Mouse (Mus musculus) gastrocnemius, adult 2 months (tissue): ENCODE measurements at regions not wholly inside any gene's neighbourhood (a gene's known extent, or its start where the extent isn't known, plus 50 kb on each side); places are given as distances from the start of the nearest gene placed in this dataset.

Experiments
- DNase-seq: peaks from one replicate; pipeline ENCODE4 v3.0.0; 2022
- H3K27ac ChIP-seq: fragments of 200-600 bp; 2 replicates; pipeline ENCODE4 v1.8.1; 2022; ENCODE audit warnings: mild to moderate bottlenecking
- H3K4me3 ChIP-seq: fragments of 200-600 bp; 2 replicates; pipeline ENCODE4 v1.8.1; 2022; ENCODE audit warnings: mild to moderate bottlenecking, moderate library complexity
- CTCF ChIP-seq: fragments of 200-600 bp; IDR thresholded peaks from 2 replicates; pipeline ENCODE4 v1.8.1; 2022; ENCODE audit warnings: antibody characterized with exemption, mild to moderate bottlenecking, moderate library complexity
- intact Hi-C: fragments of 180-260 bp; cut with DNase I; formaldehyde crosslinking; loops from one replicate; pipeline ENCODE4 v1.15.1; 2025

- no peak for TF ChIP-seq CTCF
- intact Hi-C loops: loop anchor here (10.0 kb wide), 1 partner anchor 97 kb away; no protein-coding TSS in a partner anchor
- peak; percentile 21 for DNase-seq
- Histone ChIP-seq H3K27ac (no peak overlapping the region), H3K4me3 (no peak overlapping the region)
Observed at GRCm38 (mm10) chr6:94867952-94868351, 168.0 kb upstream of the Lrig1 start.

- no peak for TF ChIP-seq CTCF
- intact Hi-C loops: loop anchor here (10.0 kb wide), 1 partner anchor 99 kb away; no protein-coding TSS in a partner anchor
- Histone ChIP-seq H3K4me3 (no peak overlapping the region), H3K27ac (no peak overlapping the region)
- DNase-seq: no peak
Observed at GRCm38 (mm10) chr6:94865498-94865897, 165.5 kb upstream of the Lrig1 start.

GRCm38 (mm10) chr6:94858121-94858621 is 158.2 kb upstream of the Lrig1 start:
- H3K27ac ChIP-seq: no peak overlapping the region
- intact Hi-C loops: no loop called here
- H3K4me3 ChIP-seq: no peak overlapping the region
- DNase-seq: no peak
- no peak for TF ChIP-seq CTCF

- H3K4me3 ChIP-seq: no peak overlapping the region
- no peak overlapping the region for H3K27ac ChIP-seq
- no peak for DNase-seq
- TF ChIP-seq CTCF: no peak
- intact Hi-C loops: no loop called here
Observed at GRCm38 (mm10) chr6:94850121-94850520, 150.2 kb upstream of the Lrig1 start.

- no peak for TF ChIP-seq CTCF
- no peak for DNase-seq
- H3K27ac ChIP-seq: no peak overlapping the region
- H3K4me3 ChIP-seq: no peak overlapping the region
- intact Hi-C loops: no loop called here
Observed at GRCm38 (mm10) chr6:94849533-94849932, 149.6 kb upstream of the Lrig1 start.

GRCm38 (mm10) chr6:94848437-94848836 is 148.5 kb upstream of the Lrig1 start:
- DNase-seq: no peak
- no peak for TF ChIP-seq CTCF
- intact Hi-C loops: no loop called here
- H3K4me3 ChIP-seq: no peak overlapping the region
- no peak overlapping the region for H3K27ac ChIP-seq

GRCm38 (mm10) chr6:94845821-94846220 is 145.9 kb upstream of the Lrig1 start:
- intact Hi-C loops: no loop called here
- no peak for DNase-seq
- TF ChIP-seq CTCF: no peak
- H3K4me3 ChIP-seq: no peak overlapping the region
- no peak overlapping the region for H3K27ac ChIP-seq

- intact Hi-C loops: no loop called here
- Histone ChIP-seq H3K27ac (no peak overlapping the region), H3K4me3 (no peak overlapping the region)
- no peak for DNase-seq
- no peak for TF ChIP-seq CTCF
Observed at GRCm38 (mm10) chr6:94842856-94843255, 142.9 kb upstream of the Lrig1 start.

- no peak for TF ChIP-seq CTCF
- no peak overlapping the region for H3K27ac ChIP-seq
- intact Hi-C loops: no loop called here
- no peak overlapping the region for H3K4me3 ChIP-seq
- DNase-seq: no peak
Observed at GRCm38 (mm10) chr6:94841881-94842280, 141.9 kb upstream of the Lrig1 start.

GRCm38 (mm10) chr6:94835742-94836141 is 135.8 kb upstream of the Lrig1 start:
- intact Hi-C loops: no loop called here
- DNase-seq: no peak
- Histone ChIP-seq H3K4me3 (no peak overlapping the region), H3K27ac (no peak overlapping the region)
- TF ChIP-seq CTCF: no peak

GRCm38 (mm10) chr6:94834551-94834950 is 134.6 kb upstream of the Lrig1 start:
- no peak for TF ChIP-seq CTCF
- intact Hi-C loops: no loop called here
- DNase-seq: no peak
- no peak overlapping the region for H3K27ac ChIP-seq
- no peak overlapping the region for H3K4me3 ChIP-seq

GRCm38 (mm10) chr6:94830801-94831200 is 130.8 kb upstream of the Lrig1 start:
- intact Hi-C loops: no loop called here
- no peak for TF ChIP-seq CTCF

GRCm38 (mm10) chr6:94829246-94829645 is 129.3 kb upstream of the Lrig1 start:
- no peak for TF ChIP-seq CTCF
- intact Hi-C loops: no loop called here
- no peak overlapping the region for H3K27ac ChIP-seq
- no peak for DNase-seq
- H3K4me3 ChIP-seq: no peak overlapping the region

More at GRCm38 (mm10) chr6:94830801-94831200, 130.8 kb upstream of the Lrig1 start:
- Histone ChIP-seq H3K4me3 (no peak overlapping the region), H3K27ac (no peak overlapping the region)
- DNase-seq: no peak

- no peak for TF ChIP-seq CTCF
- Histone ChIP-seq H3K27ac (no peak overlapping the region), H3K4me3 (no peak overlapping the region)
- intact Hi-C loops: no loop called here
- DNase-seq: no peak
Observed at GRCm38 (mm10) chr6:94826656-94827055, 126.7 kb upstream of the Lrig1 start.
